Mouse (Mus musculus): ENCODE data around the gene Tmem117.

- TF ChIP-seq POLR2A (IDR thresholded peaks at IDR 0.05; ENCODE audit: control insufficient read depth, extremely low read depth, insufficient read depth, low read length, poor library complexity) = no peak
- no peak for TF ChIP-seq CTCF (IDR thresholded peaks at IDR 0.05; ENCODE audit: borderline replicate concordance, control insufficient read depth, extremely low read depth, insufficient read depth, low read length, poor library complexity)
Measured at GRCm38 (mm10) chr15:94802820-94803219, 173.8 kb downstream of the Tmem117 start.
